18 mouse cellular contexts compared by ENCODE assay signal in genomic region chr13:49328101-49328500, GRCm38 (mm10). TPM values are rescaled to one million over a fixed set of nuclear protein-coding genes. Genes with fewer than 3 reads are reported as not detected.
DNase-seq lines count a peak whose midpoint lies in the region.
"Had no signal": no experiment of that assay in that cellular context is flagged by ENCODE, and none has a peak within 500 bp of the region (broad histone marks: within the 10 kb centered on the region; RNA-seq: fewer than 3 reads in every experiment).

No protein-coding gene starts in this region.

- H3K4me3 ChIP-seq in brown adipose tissue, adult 24 weeks (ENCODE audit: insufficient read depth, low read depth, low read length): no peak overlapping the region
- H3K4me3 ChIP-seq: embryonic facial prominence, embryonic 13.5 days; embryonic facial prominence, embryonic 15.5 days; erythroblast, embryonic 14.5 days; forebrain, embryonic 10.5 days; forebrain, embryonic 12.5 days had no signal

- no peaks in the 10 kb centered on the region for H3K4me1 ChIP-seq in brown adipose tissue, adult 24 weeks (ENCODE audit: control insufficient read depth, insufficient read depth, insufficient read length, low read length)
- H3K4me1 ChIP-seq: embryonic facial prominence, embryonic 15.5 days; forebrain, embryonic 10.5 days; forebrain, embryonic 12.5 days had no signal

- 0 out of 2 replicates have a peak overlapping the region, but pooled peaks have one; percentile 30 for H3K27ac ChIP-seq in brown adipose tissue, adult 24 weeks (replicated peaks; ENCODE audit: low read depth, low read length)
- H3K27ac ChIP-seq: embryonic facial prominence, embryonic 13.5 days; embryonic facial prominence, embryonic 15.5 days; forebrain, embryonic 10.5 days; forebrain, embryonic 12.5 days had no signal

- DNase-seq in adrenal gland, postnatal 14 days: peak; percentile 40
- DNase-seq in adrenal gland, postnatal 4 days (ENCODE audit: low spot score in 2 of 2): no peak
- peak; percentile 37 to 57 for DNase-seq in cerebellum, postnatal 14 days
- no peak for DNase-seq in cerebellum, adult 8-10 months
- no peak for DNase-seq in left cerebral cortex, adult 8-10 months (ENCODE audit: low spot score in 2 of 2)
- DNase-seq: adrenal gland, adult 2 months; adrenal gland, postnatal 25 days; cerebellum, adult 11 months; cerebellum, adult 18-20 months; cerebellum, adult 9-11 months; cerebellum, postnatal 36 days; embryo, embryonic 11 days had no signal

RNA-seq across cellular contexts. Expression of gene Fgd3, which starts 8.0 kb away (rescaled TPM):
- total RNA-seq in adrenal gland, postnatal 14 days (2021): 2.7 and 7.7 TPM in 2 replicates
- total RNA-seq in adrenal gland, postnatal 4 days (2021): 1 to 10 TPM; 5.3 to 6.0 TPM
- polyA plus RNA-seq in brown adipose tissue, adult 24 weeks (2012; ENCODE audit: insufficient read depth, insufficient read length, missing spikeins): 0.59 and 1.1 TPM in 2 replicates
- 10 to 100 TPM in 1 of 4 experiments, 1 to 10 TPM in 3; 8.8 to 10.1 (median 8.9) TPM for total RNA-seq in left cerebral cortex, adult 8-10 months (2022)

RNA-seq across cellular contexts. Expression of gene Bicd2, which starts 13.3 kb away (rescaled TPM):
- total RNA-seq in adrenal gland, postnatal 14 days (2021): 38.2 TPM in 2 replicates
- total RNA-seq in adrenal gland, postnatal 4 days (2021): 10 to 100 TPM; 33.5 to 35.9 TPM
- 34.0 and 37.1 TPM in 2 replicates for polyA plus RNA-seq in brown adipose tissue, adult 24 weeks (2012; ENCODE audit: insufficient read depth, insufficient read length, missing spikeins)
- 10 to 100 TPM; 40.2 to 45.5 (median 43.1) TPM for total RNA-seq in left cerebral cortex, adult 8-10 months (2022)

Comparison
In these comparisons a context has a peak if more than half of its experiments do, and no peak if none do; other contexts are left out.
1. DNase-seq: peak in adrenal gland, postnatal 14 days (single experiment) and cerebellum, postnatal 14 days (2 of 2); none in adrenal gland, postnatal 4 days (0 of 2), cerebellum, adult 8-10 months (single experiment) and left cerebral cortex, adult 8-10 months (0 of 2).